Mouse (Mus musculus): ENCODE results near the gene Nfia.

- TF ChIP-seq CTCF (IDR thresholded peaks at IDR 0.05; ENCODE audit: insufficient read depth, low read length) = no peak
- TF ChIP-seq POLR2A (IDR thresholded peaks at IDR 0.05; ENCODE audit: borderline replicate concordance, extremely low read depth, low read depth, low read length) = no peak
These were observed 141.8 kb downstream of the Nfia start for GRCm38 (mm10) chr4:97914348-97914747.

Measured in lung, adult 2 months (tissue).